Mouse (Mus musculus): ENCODE data around the gene Ago3.

GRCm38 (mm10) chr4:126322646-126323045 lies 106.7 kb downstream of the Ago3 start:
- no peak for TF ChIP-seq CTCF (IDR thresholded peaks at IDR 0.05; ENCODE audit: insufficient read depth, low read length)
- no peak for TF ChIP-seq POLR2A (IDR thresholded peaks at IDR 0.05; ENCODE audit: borderline replicate concordance, extremely low read depth, low read depth, low read length)

Data from lung, adult 2 months (tissue).